Mouse (Mus musculus): ENCODE measurements around the gene Gm9195. TPM values are rescaled to one million over a fixed set of nuclear protein-coding genes. Genes with fewer than 3 reads are reported as not detected.
A peak's percentile ranks its signal among the peaks of the same experiment; 100 is the strongest.

Gm9195 gene
- polyA plus RNA-seq, 1 experiment from 2014 or later, result not detected

- 15% methylated on average over 11 of the region's 11 CpGs for WGBS
- Histone ChIP-seq H3K4me3 (ENCODE audit: low read depth, low read length) (peak overlapping the region; percentile 23; the same call in 1 of the 2 replicates), H3K9me3 (ENCODE audit: control insufficient read depth, low read length) (no peaks in the 10 kb centered on the region), H3K4me2 (replicated peaks; ENCODE audit: low read depth, low read length) (peak overlapping the region; percentile 46; the same call in 1 of the 2 replicates), H3K27ac (ENCODE audit: low read depth, low read length) (no peak overlapping the region), H3K27me3 (ENCODE audit: control insufficient read depth, insufficient read depth, low read length) (no peaks in the 10 kb centered on the region), H3K36me3 (ENCODE audit: control insufficient read depth, insufficient read depth, low read length) (no peaks in the 10 kb centered on the region), H3K9ac (ENCODE audit: low read depth, low read length) (no peak overlapping the region), H3K4me1 (replicated peaks; ENCODE audit: control insufficient read depth, insufficient read depth, low read length) (no peaks in the 10 kb centered on the region)
- ATAC-seq (ENCODE audit: low FRiP score), result no peak
- peak; percentile 18 for DNase-seq (ENCODE audit: low spot score)
Measured at GRCm38 (mm10) chr14:72506723-72507420, 15.2 kb upstream of the Gm9195 start.

GRCm38 (mm10) chr14:72506018-72506722, 14.5 kb upstream of the Gm9195 start:
- Histone ChIP-seq H3K36me3 (ENCODE audit: control insufficient read depth, insufficient read depth, low read length) (no peaks in the 10 kb centered on the region), H3K27ac (ENCODE audit: low read depth, low read length) (no peak overlapping the region), H3K9ac (ENCODE audit: low read depth, low read length) (peak overlapping the region; percentile 52; the same call in 1 of the 2 replicates), H3K4me1 (replicated peaks; ENCODE audit: control insufficient read depth, insufficient read depth, low read length) (no peaks in the 10 kb centered on the region), H3K4me3 (ENCODE audit: low read depth, low read length) (peak overlapping the region; percentile 23; the same call in 1 of the 2 replicates), H3K9me3 (ENCODE audit: control insufficient read depth, low read length) (no peaks in the 10 kb centered on the region), H3K27me3 (ENCODE audit: control insufficient read depth, insufficient read depth, low read length) (no peaks in the 10 kb centered on the region), H3K4me2 (replicated peaks; ENCODE audit: low read depth, low read length) (peak overlapping the region; percentile 46)
- DNase-seq (ENCODE audit: low spot score), result peak; percentile 45
- WGBS, result 10% methylated on average over 11 of the region's 12 CpGs
- peak; percentile 49 for ATAC-seq (ENCODE audit: low FRiP score)

GRCm38 (mm10) chr14:72504985-72505384, 13.3 kb upstream of the Gm9195 start:
- no peak overlapping the region for H3K4me2 ChIP-seq (replicated peaks; ENCODE audit: low read depth, low read length)
- 81% methylated on average over 1 of the region's 1 CpGs for WGBS
- DNase-seq (ENCODE audit: low spot score), result no peak
- no peaks in the 10 kb centered on the region for H3K4me1 ChIP-seq (replicated peaks; ENCODE audit: control insufficient read depth, insufficient read depth, low read length)
- H3K36me3 ChIP-seq (ENCODE audit: control insufficient read depth, insufficient read depth, low read length), result no peaks in the 10 kb centered on the region
- no peak overlapping the region for H3K27ac ChIP-seq (ENCODE audit: low read depth, low read length)
- no peaks in the 10 kb centered on the region for H3K9me3 ChIP-seq (ENCODE audit: control insufficient read depth, low read length)
- no peak for ATAC-seq (ENCODE audit: low FRiP score)
- H3K9ac ChIP-seq (ENCODE audit: low read depth, low read length), result no peak overlapping the region
- no peak overlapping the region for H3K4me3 ChIP-seq (ENCODE audit: low read depth, low read length)
- no peaks in the 10 kb centered on the region for H3K27me3 ChIP-seq (ENCODE audit: control insufficient read depth, insufficient read depth, low read length)

- Histone ChIP-seq H3K36me3 (ENCODE audit: control insufficient read depth, insufficient read depth, low read length) (no peaks in the 10 kb centered on the region), H3K9me3 (ENCODE audit: control insufficient read depth, low read length) (no peaks in the 10 kb centered on the region), H3K4me1 (replicated peaks; ENCODE audit: control insufficient read depth, insufficient read depth, low read length) (no peaks in the 10 kb centered on the region), H3K4me3 (ENCODE audit: low read depth, low read length) (no peak overlapping the region), H3K9ac (ENCODE audit: low read depth, low read length) (no peak overlapping the region), H3K27me3 (ENCODE audit: control insufficient read depth, insufficient read depth, low read length) (no peaks in the 10 kb centered on the region), H3K4me2 (replicated peaks; ENCODE audit: low read depth, low read length) (no peak overlapping the region), H3K27ac (ENCODE audit: low read depth, low read length) (no peak overlapping the region)
- 51% methylated on average over 6 of the region's 6 CpGs for WGBS
- DNase-seq (ENCODE audit: low spot score) (no peak), ATAC-seq (ENCODE audit: low FRiP score) (no peak)
Measured at GRCm38 (mm10) chr14:72503241-72503640, 11.6 kb upstream of the Gm9195 start.

GRCm38 (mm10) chr14:72493775-72494174, 2.1 kb upstream of the Gm9195 start:
- Histone ChIP-seq H3K9me3 (ENCODE audit: control insufficient read depth, low read length) (no peaks in the 10 kb centered on the region), H3K27me3 (ENCODE audit: control insufficient read depth, insufficient read depth, low read length) (no peaks in the 10 kb centered on the region), H3K9ac (ENCODE audit: low read depth, low read length) (no peak overlapping the region), H3K4me3 (ENCODE audit: low read depth, low read length) (no peak overlapping the region), H3K27ac (ENCODE audit: low read depth, low read length) (no peak overlapping the region), H3K4me2 (replicated peaks; ENCODE audit: low read depth, low read length) (no peak overlapping the region), H3K36me3 (ENCODE audit: control insufficient read depth, insufficient read depth, low read length) (no peaks in the 10 kb centered on the region), H3K4me1 (replicated peaks; ENCODE audit: control insufficient read depth, insufficient read depth, low read length) (no peaks in the 10 kb centered on the region)
- DNase-seq (ENCODE audit: low spot score) (no peak), ATAC-seq (ENCODE audit: low FRiP score) (no peak)
- WGBS, result 75% methylated on average over 1 of the region's 1 CpGs

- Histone ChIP-seq H3K4me2 (replicated peaks; ENCODE audit: low read depth, low read length) (no peak overlapping the region), H3K36me3 (ENCODE audit: control insufficient read depth, insufficient read depth, low read length) (no peaks in the 10 kb centered on the region), H3K9ac (ENCODE audit: low read depth, low read length) (no peak overlapping the region), H3K4me1 (replicated peaks; ENCODE audit: control insufficient read depth, insufficient read depth, low read length) (no peaks in the 10 kb centered on the region), H3K27me3 (ENCODE audit: control insufficient read depth, insufficient read depth, low read length) (no peaks in the 10 kb centered on the region), H3K9me3 (ENCODE audit: control insufficient read depth, low read length) (no peaks in the 10 kb centered on the region), H3K27ac (ENCODE audit: low read depth, low read length) (no peak overlapping the region), H3K4me3 (ENCODE audit: low read depth, low read length) (no peak overlapping the region)
- WGBS, result 92% methylated on average over 3 of the region's 3 CpGs
- ATAC-seq (ENCODE audit: low FRiP score), result no peak
- no peak for DNase-seq (ENCODE audit: low spot score)
Measured at GRCm38 (mm10) chr14:72490367-72490766, 1.3 kb downstream of the Gm9195 start.

GRCm38 (mm10) chr14:72474501-72474900, 17.1 kb downstream of the Gm9195 start:
- Histone ChIP-seq H3K4me3 (ENCODE audit: low read depth, low read length) (no peak overlapping the region), H3K4me2 (replicated peaks; ENCODE audit: low read depth, low read length) (no peak overlapping the region), H3K4me1 (replicated peaks; ENCODE audit: control insufficient read depth, insufficient read depth, low read length) (no peaks in the 10 kb centered on the region), H3K36me3 (ENCODE audit: control insufficient read depth, insufficient read depth, low read length) (no peaks in the 10 kb centered on the region), H3K9ac (ENCODE audit: low read depth, low read length) (no peak overlapping the region), H3K27ac (ENCODE audit: low read depth, low read length) (no peak overlapping the region), H3K9me3 (ENCODE audit: control insufficient read depth, low read length) (no peaks in the 10 kb centered on the region), H3K27me3 (ENCODE audit: control insufficient read depth, insufficient read depth, low read length) (no peaks in the 10 kb centered on the region)
- 100% methylated on average over 1 of the region's 1 CpGs for WGBS
- no peak for ATAC-seq (ENCODE audit: low FRiP score)
- no peak for DNase-seq (ENCODE audit: low spot score)

- DNase-seq (ENCODE audit: low spot score) (no peak), ATAC-seq (ENCODE audit: low FRiP score) (no peak)
Measured at GRCm38 (mm10) chr14:72468429-72468828, 23.2 kb downstream of the Gm9195 start.

GRCm38 (mm10) chr14:72466384-72466783, 25.3 kb downstream of the Gm9195 start:
- Histone ChIP-seq H3K4me3 (ENCODE audit: low read depth, low read length) (no peak overlapping the region), H3K27ac (ENCODE audit: low read depth, low read length) (no peak overlapping the region), H3K9me3 (ENCODE audit: control insufficient read depth, low read length) (no peaks in the 10 kb centered on the region), H3K4me1 (replicated peaks; ENCODE audit: control insufficient read depth, insufficient read depth, low read length) (no peaks in the 10 kb centered on the region), H3K27me3 (ENCODE audit: control insufficient read depth, insufficient read depth, low read length) (no peaks in the 10 kb centered on the region), H3K4me2 (replicated peaks; ENCODE audit: low read depth, low read length) (no peak overlapping the region), H3K36me3 (ENCODE audit: control insufficient read depth, insufficient read depth, low read length) (no peaks in the 10 kb centered on the region), H3K9ac (ENCODE audit: low read depth, low read length) (no peak overlapping the region)
- WGBS, result 91% methylated on average over 3 of the region's 3 CpGs
- ATAC-seq (ENCODE audit: low FRiP score) (no peak), DNase-seq (ENCODE audit: low spot score) (no peak)

More at GRCm38 (mm10) chr14:72468429-72468828, 23.2 kb downstream of the Gm9195 start:
- Histone ChIP-seq H3K9ac (ENCODE audit: low read depth, low read length) (no peak overlapping the region), H3K36me3 (ENCODE audit: control insufficient read depth, insufficient read depth, low read length) (no peaks in the 10 kb centered on the region), H3K4me2 (replicated peaks; ENCODE audit: low read depth, low read length) (no peak overlapping the region), H3K4me1 (replicated peaks; ENCODE audit: control insufficient read depth, insufficient read depth, low read length) (no peaks in the 10 kb centered on the region), H3K27ac (ENCODE audit: low read depth, low read length) (no peak overlapping the region), H3K9me3 (ENCODE audit: control insufficient read depth, low read length) (no peaks in the 10 kb centered on the region), H3K27me3 (ENCODE audit: control insufficient read depth, insufficient read depth, low read length) (no peaks in the 10 kb centered on the region), H3K4me3 (ENCODE audit: low read depth, low read length) (no peak overlapping the region)
- 89% methylated on average over 4 of the region's 4 CpGs for WGBS

Measured in hindbrain, embryonic 11.5 days (tissue).